Mouse (Mus musculus): ENCODE measurements at regions not wholly inside any gene's neighbourhood (a gene's known extent, or its start where the extent isn't known, plus 50 kb on each side); places are given as distances from the start of the nearest gene placed in this dataset.

- Histone ChIP-seq H3K27me3 (ENCODE audit: control insufficient read depth in 1 of 2, insufficient read depth in 2 of 2, low read length in 2 of 2) (no peaks in the 10 kb centered on the region), H3K9me3 (replicated peaks; ENCODE audit: insufficient read depth, low read length) (no peaks in the 10 kb centered on the region), H3K4me1 (ENCODE audit: control insufficient read depth in 1 of 2, insufficient read depth in 2 of 2, low read length in 2 of 2) (no peaks in the 10 kb centered on the region), H3K27ac (ENCODE audit: control insufficient read depth, low read depth, low read length) (no peak overlapping the region), H3K79me2 (ENCODE audit: control insufficient read depth, insufficient read depth, low read length, poor library complexity) (no peaks in the 10 kb centered on the region), H3K4me3 (ENCODE audit: control insufficient read depth in 1 of 2, insufficient read depth in 1 of 2, low read depth in 2 of 2, low read length in 2 of 2) (no peak overlapping the region), H3K9ac (ENCODE audit: control insufficient read depth, low read depth, low read length, poor library complexity, severe bottlenecking) (no peak overlapping the region), H3K36me3 (ENCODE audit: control insufficient read depth in 1 of 2, insufficient read depth in 2 of 2, low read length in 2 of 2) (no peaks in the 10 kb centered on the region)
- no peak for DNase-seq (ENCODE audit: low read depth, low spot score)
- no peak for TF ChIP-seq E2F4 (IDR thresholded peaks at IDR 0.05; ENCODE audit: borderline replicate concordance, low read depth, low read length)
- no peak for TF ChIP-seq CHD2 (IDR thresholded peaks at IDR 0.05; ENCODE audit: low read length)
- TF ChIP-seq ZNF384 (IDR thresholded peaks at IDR 0.05; ENCODE audit: low read depth, low read length): no peak
- no peak for TF ChIP-seq POLR2A (IDR thresholded peaks at IDR 0.05; ENCODE audit: control insufficient read depth in 1 of 2, insufficient read depth in 1 of 2, low read depth in 1 of 2, low read length in 2 of 2, poor library complexity in 1 of 2)
- TF ChIP-seq NRF1 (IDR thresholded peaks at IDR 0.05; ENCODE audit: insufficient read depth, low read depth, low read length, poor library complexity, severe bottlenecking): no peak
- no peak for TF ChIP-seq USF2 (IDR thresholded peaks at IDR 0.05; ENCODE audit: borderline replicate concordance in 1 of 2, insufficient read depth in 1 of 2, low read depth in 1 of 2, low read length in 2 of 2)
These were observed 203.7 kb upstream of the Klf6 start for GRCm38 (mm10) chr13:5657556-5657955.

- DNase-seq (ENCODE audit: low read depth, low spot score): no peak
- H3K27me3 ChIP-seq (ENCODE audit: control insufficient read depth in 1 of 2, insufficient read depth in 2 of 2, low read length in 2 of 2): no peaks in the 10 kb centered on the region
- no peaks in the 10 kb centered on the region for H3K36me3 ChIP-seq (ENCODE audit: control insufficient read depth in 1 of 2, insufficient read depth in 2 of 2, low read length in 2 of 2)
- no peaks in the 10 kb centered on the region for H3K4me1 ChIP-seq (ENCODE audit: control insufficient read depth in 1 of 2, insufficient read depth in 2 of 2, low read length in 2 of 2)
- H3K9me3 ChIP-seq (replicated peaks; ENCODE audit: insufficient read depth, low read length): no peaks in the 10 kb centered on the region
- no peak overlapping the region for H3K9ac ChIP-seq (ENCODE audit: control insufficient read depth, low read depth, low read length, poor library complexity, severe bottlenecking)
- H3K4me3 ChIP-seq (ENCODE audit: control insufficient read depth in 1 of 2, insufficient read depth in 1 of 2, low read depth in 2 of 2, low read length in 2 of 2): no peak overlapping the region
- no peak for TF ChIP-seq EP300 (IDR thresholded peaks at IDR 0.05; ENCODE audit: low read depth in 1 of 2, low read length in 2 of 2)
- no peak for TF ChIP-seq USF1 (IDR thresholded peaks at IDR 0.05; ENCODE audit: low read depth, low read length)
- no peak for TF ChIP-seq SIN3A (IDR thresholded peaks at IDR 0.05; ENCODE audit: low read length)
- TF ChIP-seq SMC3 (IDR thresholded peaks at IDR 0.05; ENCODE audit: low read depth, low read length): no peak
- no peak for TF ChIP-seq KAT2A (conservative IDR thresholded peaks at IDR 0.05; ENCODE audit: low read depth, low read length)
- TF ChIP-seq MYC (IDR thresholded peaks at IDR 0.05; ENCODE audit: low read depth, low read length): no peak
- no peak for TF ChIP-seq MAX (IDR thresholded peaks at IDR 0.05; ENCODE audit: low read length)
- TF ChIP-seq MAZ (IDR thresholded peaks at IDR 0.05; ENCODE audit: low read depth, low read length): no peak
- TF ChIP-seq MYB (IDR thresholded peaks at IDR 0.05; ENCODE audit: low read depth, low read length): no peak
- TF ChIP-seq ETS1 (IDR thresholded peaks at IDR 0.05; ENCODE audit: low read depth, low read length): no peak
- no peak for TF ChIP-seq JUND (IDR thresholded peaks at IDR 0.05; ENCODE audit: low read depth, low read length)
- TF ChIP-seq POLR2AphosphoS5 (IDR thresholded peaks at IDR 0.05; ENCODE audit: borderline replicate concordance, low read depth, low read length): no peak
- no peak for TF ChIP-seq RAD21 (IDR thresholded peaks at IDR 0.05; ENCODE audit: low read depth, low read length)
- no peak for TF ChIP-seq UBTF (IDR thresholded peaks at IDR 0.05; ENCODE audit: borderline replicate concordance, insufficient read depth, low read depth, low read length)
- no peak for TF ChIP-seq TBP (IDR thresholded peaks at IDR 0.05; ENCODE audit: low read depth, low read length)
- no peak for TF ChIP-seq RCOR1 (IDR thresholded peaks at IDR 0.05; ENCODE audit: low read depth, low read length)
- no peak for TF ChIP-seq CHD2 (IDR thresholded peaks at IDR 0.05; ENCODE audit: low read length)
- TF ChIP-seq TAL1 (IDR thresholded peaks at IDR 0.05; ENCODE audit: low read length): no peak
- no peak for TF ChIP-seq MAFK (IDR thresholded peaks at IDR 0.05; ENCODE audit: borderline replicate concordance, low read depth, low read length)
- TF ChIP-seq NELFE (IDR thresholded peaks at IDR 0.05; ENCODE audit: low read depth, low read length): no peak
- no peaks in the 10 kb centered on the region for H3K79me2 ChIP-seq (ENCODE audit: control insufficient read depth, insufficient read depth, low read length, poor library complexity)
- no peak overlapping the region for H3K27ac ChIP-seq (ENCODE audit: control insufficient read depth, low read depth, low read length)
These were observed 194.9 kb upstream of the Klf6 start for GRCm38 (mm10) chr13:5666235-5667007.

Data from MEL (cell line).